Mouse (Mus musculus): ENCODE results near the gene Dhx33.

The Dhx33 gene

GRCm38 (mm10) chr11:70982030-70982429, 22.2 kb downstream of the Dhx33 start:
- no peak for DNase-seq (ENCODE audit: low spot score)

- no peak for DNase-seq (ENCODE audit: low spot score)
These were observed 23.3 kb downstream of the Dhx33 start for GRCm38 (mm10) chr11:70980751-70981510.

- no peak for DNase-seq (ENCODE audit: low spot score)
These were observed 24.0 kb downstream of the Dhx33 start for GRCm38 (mm10) chr11:70980232-70980631.

GRCm38 (mm10) chr11:70977293-70977692, 26.9 kb downstream of the Dhx33 start:
- DNase-seq (ENCODE audit: low spot score) = no peak

- no peak for DNase-seq (ENCODE audit: low spot score)
These were observed 29.0 kb downstream of the Dhx33 start for GRCm38 (mm10) chr11:70975193-70975592.

- DNase-seq (ENCODE audit: low spot score) = no peak
These were observed 30.3 kb downstream of the Dhx33 start for GRCm38 (mm10) chr11:70973947-70974346.

- DNase-seq (ENCODE audit: low spot score) = no peak
These were observed 31.7 kb downstream of the Dhx33 start for GRCm38 (mm10) chr11:70972586-70972985.

GRCm38 (mm10) chr11:70970560-70971540, 33.4 kb downstream of the Dhx33 start:
- DNase-seq (ENCODE audit: low spot score) = no peak

GRCm38 (mm10) chr11:70969821-70970559, 34.2 kb downstream of the Dhx33 start, which contains the start of the genes Nup88 and Rpain:
TSS of gene Nup88 (minus strand) at chr11:70969973.
TSS of gene Rpain (plus strand) at chr11:70970213.
- DNase-seq (ENCODE audit: low spot score) = peak; percentile 97

GRCm38 (mm10) chr11:70969271-70969794, 34.9 kb downstream of the Dhx33 start:
- no peak for DNase-seq (ENCODE audit: low spot score)

GRCm38 (mm10) chr11:70964222-70964907, 39.9 kb downstream of the Dhx33 start:
- DNase-seq (ENCODE audit: low spot score) = no peak

- DNase-seq (ENCODE audit: low spot score) = no peak
These were observed 43.3 kb downstream of the Dhx33 start for GRCm38 (mm10) chr11:70960786-70961554.

- DNase-seq (ENCODE audit: low spot score) = no peak
These were observed 49.5 kb downstream of the Dhx33 start for GRCm38 (mm10) chr11:70954711-70955110.

GRCm38 (mm10) chr11:70944935-70945817, 59.1 kb downstream of the Dhx33 start:
- DNase-seq (ENCODE audit: low spot score) = no peak

- no peak for DNase-seq (ENCODE audit: low spot score)
These were observed 60.6 kb downstream of the Dhx33 start for GRCm38 (mm10) chr11:70943651-70944050.

- no peak for DNase-seq (ENCODE audit: low spot score)
These were observed 61.6 kb downstream of the Dhx33 start for GRCm38 (mm10) chr11:70942596-70942995.

- DNase-seq (ENCODE audit: low spot score) = no peak
These were observed 68.9 kb downstream of the Dhx33 start for GRCm38 (mm10) chr11:70935316-70935715.
